Mouse (Mus musculus) cerebellum, postnatal 36 days (tissue): ENCODE data around the gene Tnnt3.

Experiments used
- DNase-seq, 2 experiments: peaks; one replicate each; pipeline ENCODE4 v3.0.0; 2021 to 2022; ENCODE audit warnings: mixed read lengths in 2 of 2

Tnnt3 gene

DNA sequence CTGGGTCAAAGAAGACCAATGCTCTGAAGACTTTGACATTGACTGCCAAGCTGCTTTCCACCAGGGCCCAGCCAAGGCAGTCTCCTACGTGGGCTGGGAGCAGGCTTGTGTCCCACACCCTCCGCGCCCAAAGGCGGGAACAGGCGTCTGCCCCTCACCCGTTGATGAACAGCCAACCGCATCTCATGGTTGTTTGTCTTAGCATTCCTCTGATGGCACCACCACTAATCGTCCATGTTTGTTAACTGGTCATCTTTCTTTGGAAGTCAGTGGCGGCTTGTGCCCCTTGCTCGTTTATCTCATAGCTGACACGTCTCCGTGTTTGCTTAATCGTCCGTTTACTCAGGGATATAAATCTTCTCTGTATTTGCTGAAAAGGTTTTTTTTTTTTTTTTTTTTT, 10.9 kb downstream of the Tnnt3 start:
- DNase-seq, result no peak

GRCm38 (mm10) chr7:142510021-142510777, 11.6 kb downstream of the Tnnt3 start:
- no peak for DNase-seq

DNA sequence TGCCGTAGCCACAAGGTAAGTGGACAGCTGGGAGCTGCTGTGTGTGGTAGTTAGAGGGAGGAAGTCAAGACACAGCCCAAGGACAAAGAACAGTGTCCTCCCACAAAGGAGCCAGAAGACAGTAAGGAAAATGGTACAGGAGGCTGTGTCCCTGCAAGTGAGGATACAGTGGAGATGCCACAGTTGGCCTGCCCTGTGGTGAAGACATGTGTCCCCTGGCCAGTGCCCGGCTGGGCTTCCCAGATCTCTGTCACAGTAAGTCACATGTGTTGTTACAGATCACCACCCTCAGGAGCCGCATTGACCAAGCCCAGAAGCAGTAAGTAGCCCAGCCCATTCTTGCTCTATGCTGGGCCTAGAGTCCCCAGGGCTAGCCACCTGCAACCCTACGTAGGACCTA, 15.4 kb downstream of the Tnnt3 start:
- no peak for DNase-seq

DNA sequence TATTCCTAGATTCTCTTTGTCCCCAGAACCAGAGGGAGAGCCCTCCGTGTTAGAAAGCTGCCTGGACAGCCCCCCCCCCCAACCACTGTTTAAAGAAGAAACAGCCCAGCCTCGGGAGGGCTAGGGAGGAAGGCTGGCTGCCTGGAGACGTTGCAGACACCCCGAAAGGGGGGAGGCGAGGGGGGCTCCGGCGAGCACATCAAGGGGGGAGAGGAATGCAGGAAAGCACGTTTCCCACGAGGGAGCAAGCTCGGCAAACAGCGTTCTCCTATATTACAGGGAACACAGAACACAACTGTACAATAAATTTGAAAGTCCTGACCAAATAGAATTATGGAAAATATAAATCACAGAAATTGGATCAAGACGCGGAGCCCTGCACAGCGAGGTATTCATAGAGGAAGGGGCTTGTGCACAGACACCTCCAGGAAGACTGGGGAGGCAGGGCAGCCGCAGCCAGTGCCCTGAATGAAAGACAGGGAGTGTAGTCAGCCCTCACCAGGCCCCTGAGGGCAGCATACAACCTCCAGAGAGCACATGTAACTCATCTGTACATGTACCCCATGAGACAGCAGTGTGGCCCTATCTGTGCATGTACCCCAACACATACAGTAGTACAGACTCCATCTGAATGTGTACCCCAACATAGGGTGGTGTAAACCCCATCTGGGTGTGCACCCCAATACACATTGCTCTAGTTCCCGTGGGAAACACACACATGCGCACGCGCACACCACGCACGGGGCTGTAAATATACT, 17.8 kb downstream of the Tnnt3 start:
- DNase-seq, result no peak

- no peak for DNase-seq
Observed at GRCm38 (mm10) chr7:142517531-142517930, 18.9 kb downstream of the Tnnt3 start.

- DNase-seq, result no peak
Observed at GRCm38 (mm10) chr7:142520331-142520730, 21.7 kb downstream of the Tnnt3 start.

DNA sequence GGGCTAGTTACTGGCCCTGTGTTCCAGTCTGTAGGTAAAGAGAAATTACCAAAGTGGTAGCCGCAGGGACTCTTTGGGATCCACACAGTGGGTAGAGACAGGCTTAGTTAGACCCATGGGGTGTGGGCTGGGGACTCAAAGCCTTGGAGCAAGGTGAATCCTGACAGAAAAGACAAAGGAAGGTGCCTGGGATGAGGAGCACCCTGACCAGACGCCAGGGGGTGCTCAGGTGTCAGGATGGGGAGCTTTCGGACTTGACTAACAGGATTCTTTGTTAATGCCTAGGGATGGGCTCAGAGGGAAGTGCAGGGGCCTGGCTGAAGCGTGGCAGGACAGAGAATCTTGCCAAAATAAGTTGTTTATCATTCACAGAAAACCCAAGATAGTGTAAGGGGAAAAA, 23.7 kb downstream of the Tnnt3 start:
- peak; percentile 24 to 34 for DNase-seq

DNA sequence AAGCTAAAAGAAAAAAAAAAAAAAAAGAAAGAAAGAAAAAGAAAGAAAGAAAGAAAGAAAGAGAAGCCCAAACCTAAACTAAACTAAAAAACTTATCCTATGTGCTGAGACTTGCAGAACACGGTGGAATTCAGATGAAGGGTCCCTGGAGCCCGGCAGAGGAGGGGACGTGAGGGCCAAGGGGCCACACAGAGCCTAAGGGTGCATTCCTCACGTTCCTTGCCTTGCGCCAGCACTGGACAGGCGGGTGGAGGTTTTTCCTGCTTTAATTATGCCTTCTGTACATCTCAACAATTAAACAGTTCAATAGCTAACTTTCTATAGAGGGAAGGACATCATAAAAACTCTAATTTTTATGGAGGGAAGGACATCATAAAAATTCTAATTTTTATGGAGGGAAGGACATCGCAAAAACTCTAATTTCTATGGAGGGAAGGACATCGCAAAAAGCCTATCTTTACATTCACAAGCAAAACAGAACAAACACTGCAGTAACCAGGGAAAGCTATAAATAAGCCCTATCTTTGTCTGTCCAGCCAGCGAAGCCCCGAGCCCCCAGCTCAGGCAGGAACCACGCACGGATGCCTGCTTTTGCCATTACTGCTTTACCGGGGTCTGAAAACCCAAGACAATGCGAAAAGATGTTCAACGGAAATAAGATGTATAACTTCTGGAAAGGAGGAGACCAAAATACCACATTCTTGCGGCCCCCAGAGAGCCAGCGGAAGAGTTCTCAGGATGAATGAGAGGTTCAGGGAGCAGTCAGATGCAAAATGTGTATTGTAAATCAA, 24.8 kb downstream of the Tnnt3 start:
- DNase-seq, result no peak

GRCm38 (mm10) chr7:142525342-142526178, 26.9 kb downstream of the Tnnt3 start:
- DNase-seq, result no peak

DNA sequence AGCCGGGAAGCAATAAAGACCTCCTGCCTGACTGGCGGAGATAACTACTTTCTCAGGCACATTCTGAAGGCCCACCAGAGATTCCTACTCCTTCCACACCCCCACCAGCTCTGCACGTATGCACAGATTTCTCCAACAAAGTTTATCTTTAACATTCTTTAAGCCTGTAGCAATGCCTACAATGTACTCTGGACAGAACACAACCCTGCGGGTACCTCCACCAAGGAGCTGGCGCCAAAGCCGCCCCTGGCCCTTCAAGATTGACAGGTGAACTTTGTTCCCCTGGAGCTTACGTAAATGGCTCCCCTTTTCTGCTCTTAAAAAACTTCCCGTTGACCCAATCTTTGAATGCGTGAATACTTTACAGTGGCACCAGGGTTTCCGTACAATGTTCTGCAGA, 30.7 kb downstream of the Tnnt3 start:
- no peak for DNase-seq

GRCm38 (mm10) chr7:142531973-142532521, 33.4 kb downstream of the Tnnt3 start:
- no peak for DNase-seq

- DNase-seq, result no peak
Observed at GRCm38 (mm10) chr7:142532671-142533058, 34.0 kb downstream of the Tnnt3 start, which contains the start of gene Mrpl23. Mrpl23 (plus strand) TSS chr7:142532686.

GRCm38 (mm10) chr7:142533059-142533855, 34.6 kb downstream of the Tnnt3 start:
- peak; percentile 90 to 92 for DNase-seq

DNA sequence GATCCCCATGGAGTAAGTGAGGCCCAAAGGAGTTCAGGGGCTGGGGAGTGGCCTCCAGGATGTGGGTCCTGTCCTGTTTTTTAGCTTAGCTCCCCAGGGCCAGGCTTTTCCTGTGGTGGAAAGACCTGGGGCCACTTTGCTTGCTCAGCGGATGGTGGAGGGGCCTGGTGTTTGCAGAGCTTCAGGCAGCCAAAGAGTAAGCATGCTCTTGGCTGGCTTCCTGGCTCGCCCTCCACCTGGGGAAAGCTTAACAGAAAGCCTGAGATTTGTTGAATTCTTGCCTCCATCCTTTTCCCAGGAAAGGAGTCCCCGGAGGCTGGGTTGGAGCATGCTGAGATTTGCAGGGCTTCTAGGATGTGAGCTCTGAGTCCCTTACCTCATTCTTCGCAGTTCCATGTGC, 36.5 kb downstream of the Tnnt3 start:
- DNase-seq, result no peak

GRCm38 (mm10) chr7:142535832-142536231, 37.2 kb downstream of the Tnnt3 start:
- DNase-seq, result no peak

GRCm38 (mm10) chr7:142537181-142537580, 38.5 kb downstream of the Tnnt3 start:
- no peak for DNase-seq

- peak; percentile 74 to 75 for DNase-seq
Observed at GRCm38 (mm10) chr7:142537879-142538278, 39.2 kb downstream of the Tnnt3 start.

DNA sequence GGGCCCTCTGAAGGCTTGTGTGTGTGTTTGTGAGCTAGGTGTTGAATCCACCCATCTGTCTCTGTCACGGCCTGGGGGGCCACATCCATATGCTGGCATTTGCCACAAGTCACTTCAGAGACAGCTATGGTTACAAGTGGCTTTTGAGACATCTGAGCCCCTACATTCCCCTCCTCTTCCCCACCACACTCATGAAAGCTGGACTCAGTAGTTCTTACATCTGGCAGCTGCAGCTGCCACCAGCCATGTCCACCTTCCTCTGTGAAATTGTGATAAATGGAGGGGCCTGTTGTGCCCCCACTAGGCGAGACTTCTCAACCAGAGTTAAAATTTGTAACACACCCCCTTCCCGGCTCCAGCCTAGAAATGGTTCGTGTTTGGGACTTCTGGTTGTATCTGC, 39.7 kb downstream of the Tnnt3 start:
- no peak for DNase-seq

DNA sequence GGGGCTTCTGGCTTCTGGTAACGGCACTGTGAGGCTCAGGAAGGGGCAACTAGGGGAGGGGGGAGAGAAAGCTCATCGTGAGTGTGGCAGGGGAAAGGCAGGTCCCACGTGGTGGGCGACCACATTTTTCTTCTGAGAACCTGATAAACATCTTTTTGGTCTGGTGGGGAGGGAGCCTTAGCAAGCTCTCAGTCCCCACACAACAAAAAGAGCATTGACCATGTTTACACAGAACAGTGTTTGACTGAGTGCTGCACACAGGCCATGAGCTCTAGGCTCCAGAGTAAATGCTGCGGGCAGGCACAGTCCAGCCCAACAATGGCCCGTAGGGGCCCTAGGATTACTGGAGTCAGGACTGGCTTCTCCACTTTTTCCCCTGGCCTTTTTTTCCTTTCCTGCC, 40.1 kb downstream of the Tnnt3 start:
- DNase-seq, result no peak

GRCm38 (mm10) chr7:142539828-142540227, 41.2 kb downstream of the Tnnt3 start:
- no peak for DNase-seq

DNA sequence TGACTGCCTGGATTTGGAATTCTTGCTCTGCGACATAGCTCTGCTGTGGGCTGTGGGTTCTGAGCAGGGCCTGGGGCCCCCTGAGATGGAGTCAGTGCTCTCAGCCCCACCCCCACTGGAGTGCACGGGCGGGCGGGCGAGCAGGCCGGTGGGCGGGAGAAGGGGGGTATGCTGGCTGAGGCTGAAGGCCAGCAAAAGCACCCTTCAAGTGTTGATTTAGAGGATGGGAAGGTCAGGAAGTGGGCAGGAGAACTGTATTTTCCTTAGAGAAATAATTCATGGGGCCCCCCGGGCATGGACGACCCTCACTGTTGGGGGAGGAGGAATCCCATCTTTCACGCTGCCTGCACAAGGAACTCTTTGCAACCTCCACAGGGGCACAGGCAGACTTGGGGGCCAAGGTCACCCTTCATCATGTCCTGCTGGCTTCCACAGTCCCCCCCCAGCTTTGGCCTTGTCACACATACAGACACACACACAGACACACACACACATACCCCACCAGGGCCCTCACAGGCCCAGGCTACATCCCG, 44.2 kb downstream of the Tnnt3 start:
- no peak for DNase-seq
